ENCODE assay signal across 19 mouse cellular contexts in genomic region chr7:100723453-100724294, GRCm38 (mm10). TPM values are rescaled to one million over a fixed set of nuclear protein-coding genes. Genes with fewer than 3 reads are reported as not detected.
DNase-seq lines count a peak whose midpoint lies in the region; ATAC-seq and TF ChIP-seq lines count a peak whose summit lies in the region.
"Had no signal": no experiment of that assay in that cellular context is flagged by ENCODE, and none has a peak within 500 bp of the region (broad histone marks: within the 10 kb centered on the region; RNA-seq: fewer than 3 reads in every experiment).

No protein-coding gene starts in this region.

- no peak overlapping the region for H3K27ac ChIP-seq in neural tube, embryonic 11.5 days (ENCODE audit: low read depth, low read length)
- H3K27ac ChIP-seq in forebrain, postnatal 0 days (ENCODE audit: low read depth, low read length) = peak overlapping the region; percentile 64
- peak overlapping the region; percentile 75 for H3K27ac ChIP-seq in midbrain, embryonic 12.5 days (replicated peaks)
- H3K27ac ChIP-seq in heart, embryonic 11.5 days (ENCODE audit: low read depth, low read length) = no peak overlapping the region
- no peak overlapping the region for H3K27ac ChIP-seq in stomach, postnatal 0 days (replicated peaks)
- H3K27ac ChIP-seq: heart, embryonic 15.5 days; liver, embryonic 15.5 days; macrophage had no signal

- peaks cover 2% of the 10 kb centered on the region; the same call in 1 of the 2 replicates for H3K4me1 ChIP-seq in neural tube, embryonic 11.5 days (ENCODE audit: control insufficient read depth, insufficient read depth, low read length)
- H3K4me1 ChIP-seq in forebrain, postnatal 0 days (ENCODE audit: insufficient read depth) = peaks cover 11% of the 10 kb centered on the region
- H3K4me1 ChIP-seq in midbrain, embryonic 12.5 days = peaks cover 30% of the 10 kb centered on the region
- H3K4me1 ChIP-seq in heart, embryonic 11.5 days (ENCODE audit: control insufficient read depth, insufficient read depth, low read length) = peaks cover 12% of the 10 kb centered on the region
- H3K4me1 ChIP-seq in stomach, postnatal 0 days (replicated peaks; ENCODE audit: control insufficient read depth, insufficient read depth) = no peaks in the 10 kb centered on the region
- H3K4me1 ChIP-seq: liver, embryonic 15.5 days had no signal

- H3K36me3 ChIP-seq in neural tube, embryonic 11.5 days (ENCODE audit: control insufficient read depth, insufficient read depth, low read length) = no peaks in the 10 kb centered on the region
- H3K36me3 ChIP-seq in forebrain, postnatal 0 days (ENCODE audit: insufficient read depth) = no peaks in the 10 kb centered on the region
- no peaks in the 10 kb centered on the region for H3K36me3 ChIP-seq in midbrain, embryonic 12.5 days
- no peaks in the 10 kb centered on the region for H3K36me3 ChIP-seq in heart, embryonic 11.5 days (ENCODE audit: control insufficient read depth, insufficient read depth, low read length)
- no peaks in the 10 kb centered on the region for H3K36me3 ChIP-seq in stomach, postnatal 0 days (ENCODE audit: control insufficient read depth, insufficient read depth, low read length)
- H3K36me3 ChIP-seq: heart, embryonic 15.5 days; liver, embryonic 15.5 days had no signal

- WGBS in neural tube, embryonic 11.5 days = 15% methylated on average over 12 of the region's 12 CpGs
- 10% methylated on average over 12 of the region's 12 CpGs for WGBS in forebrain, postnatal 0 days
- WGBS in midbrain, embryonic 12.5 days = 9% methylated on average over 12 of the region's 12 CpGs
- WGBS in heart, embryonic 11.5 days (ENCODE audit: insufficient replicate concordance) = 63% methylated on average over 12 of the region's 12 CpGs
- WGBS in stomach, postnatal 0 days = 66% methylated on average over 12 of the region's 12 CpGs

- no peak overlapping the region for H3K4me3 ChIP-seq in neural tube, embryonic 11.5 days (ENCODE audit: low read depth, low read length)
- no peak overlapping the region for H3K4me3 ChIP-seq in forebrain, postnatal 0 days (ENCODE audit: low read depth, low read length)
- no peak overlapping the region for H3K4me3 ChIP-seq in midbrain, embryonic 12.5 days
- H3K4me3 ChIP-seq in heart, embryonic 11.5 days (ENCODE audit: low read depth, low read length) = no peak overlapping the region
- no peak overlapping the region for H3K4me3 ChIP-seq in stomach, postnatal 0 days (ENCODE audit: low read depth, low read length)
- H3K4me3 ChIP-seq: erythroblast, embryonic 14.5 days; heart, embryonic 15.5 days; liver, embryonic 15.5 days had no signal

- no peaks in the 10 kb centered on the region for H3K9me3 ChIP-seq in neural tube, embryonic 11.5 days (ENCODE audit: control insufficient read depth, low read length)
- no peaks in the 10 kb centered on the region for H3K9me3 ChIP-seq in forebrain, postnatal 0 days (ENCODE audit: low read length)
- no peaks in the 10 kb centered on the region for H3K9me3 ChIP-seq in midbrain, embryonic 12.5 days
- H3K9me3 ChIP-seq in heart, embryonic 11.5 days (replicated peaks; ENCODE audit: control insufficient read depth, low read length) = no peaks in the 10 kb centered on the region
- no peaks in the 10 kb centered on the region for H3K9me3 ChIP-seq in stomach, postnatal 0 days (ENCODE audit: control insufficient read depth, low read length)
- H3K9me3 ChIP-seq: heart, embryonic 15.5 days; liver, embryonic 15.5 days had no signal

- ATAC-seq in neural tube, embryonic 11.5 days (ENCODE audit: insufficient read depth, low FRiP score, low TSS enrichment) = no peak
- ATAC-seq in forebrain, postnatal 0 days = peak; percentile 59; the same call in 1 of the 2 replicates
- no peak for ATAC-seq in midbrain, embryonic 12.5 days (ENCODE audit: low FRiP score, low read depth)
- ATAC-seq in heart, embryonic 11.5 days (replicated peaks; ENCODE audit: insufficient number of reproducible peaks, low FRiP score, low TSS enrichment) = no peak
- ATAC-seq in stomach, postnatal 0 days (ENCODE audit: low FRiP score, low TSS enrichment) = no peak
- ATAC-seq: CD4-positive, CD25-positive, alpha-beta regulatory T cell, adult 4 months; Patski had no signal

- no peak for TF ChIP-seq CTCF in forebrain, postnatal 0 days (IDR thresholded peaks at IDR 0.05; ENCODE audit: low read depth)
- TF ChIP-seq CTCF in stomach, postnatal 0 days (IDR thresholded peaks at IDR 0.05; ENCODE audit: low read depth) = no peak

- TF ChIP-seq EP300 in stomach, postnatal 0 days (optimal IDR thresholded peaks at IDR 0.05) = no peak

- intact Hi-C loops in gastrocnemius, postnatal 14 days (cut with DNase I; ENCODE audit: low total_unique reads) = no loop called here

- no peak overlapping the region for H3K4me2 ChIP-seq in neural tube, embryonic 11.5 days (ENCODE audit: low read depth)
- H3K4me2 ChIP-seq in forebrain, postnatal 0 days (ENCODE audit: low read depth) = peak overlapping the region; percentile 24
- peak overlapping the region; percentile 28 for H3K4me2 ChIP-seq in midbrain, embryonic 12.5 days (replicated peaks)
- no peak overlapping the region for H3K4me2 ChIP-seq in heart, embryonic 11.5 days
- no peak overlapping the region for H3K4me2 ChIP-seq in stomach, postnatal 0 days (replicated peaks; ENCODE audit: low read depth)
- H3K4me2 ChIP-seq: heart, embryonic 15.5 days; liver, embryonic 15.5 days had no signal

- no peak overlapping the region for H3K9ac ChIP-seq in neural tube, embryonic 11.5 days (ENCODE audit: low read length)
- peak overlapping the region; percentile 33 for H3K9ac ChIP-seq in forebrain, postnatal 0 days
- no peak overlapping the region for H3K9ac ChIP-seq in midbrain, embryonic 12.5 days (replicated peaks)
- no peak overlapping the region for H3K9ac ChIP-seq in heart, embryonic 11.5 days (ENCODE audit: low read depth, low read length)
- no peak overlapping the region for H3K9ac ChIP-seq in stomach, postnatal 0 days (ENCODE audit: low read length)
- H3K9ac ChIP-seq: heart, embryonic 15.5 days; liver, embryonic 15.5 days had no signal

- peak; percentile 23 for DNase-seq in neural tube, embryonic 11.5 days (ENCODE audit: low spot score)
- no peak for DNase-seq in neural tube, embryonic 10.5 days (ENCODE audit: extremely low spot score, low spot score)
- DNase-seq in forebrain, postnatal 0 days = no peak
- no peak for DNase-seq in heart, adult 11 months
- DNase-seq in gastrocnemius, postnatal 14 days = no peak
- no peak for DNase-seq in stomach, postnatal 0 days (ENCODE audit: low spot score)
- DNase-seq: adrenal gland, postnatal 14 days; cerebellum, postnatal 10 days; gastrocnemius, postnatal 36 days; kidney, adult 11 months; right cerebral cortex, postnatal 25 days had no signal

- no peaks in the 10 kb centered on the region for H3K27me3 ChIP-seq in neural tube, embryonic 11.5 days (ENCODE audit: control insufficient read depth, insufficient read depth, low read length)
- no peaks in the 10 kb centered on the region for H3K27me3 ChIP-seq in forebrain, postnatal 0 days (ENCODE audit: insufficient read depth, low read length)
- no peaks in the 10 kb centered on the region for H3K27me3 ChIP-seq in midbrain, embryonic 12.5 days
- H3K27me3 ChIP-seq in heart, embryonic 11.5 days (ENCODE audit: control insufficient read depth, insufficient read depth, low read length) = no peaks in the 10 kb centered on the region
- H3K27me3 ChIP-seq in stomach, postnatal 0 days (ENCODE audit: control insufficient read depth, insufficient read depth, low read length) = no peaks in the 10 kb centered on the region
- H3K27me3 ChIP-seq: heart, embryonic 15.5 days; liver, embryonic 15.5 days; Patski had no signal

RNA-seq across cellular contexts. Expression of gene Fam168a, which starts 17.2 kb away (rescaled TPM):
- 45.2 and 56.6 TPM in 2 replicates for polyA plus RNA-seq in neural tube, embryonic 11.5 days (2014; fragmentation: Nextera tagmentation; extraction: Ambion mirVana)
- 84.0 and 116 TPM in 2 replicates for total RNA-seq in forebrain, postnatal 0 days (2014; rRNA removed)
- 90.1 and 91.7 TPM in 2 replicates for polyA plus RNA-seq in forebrain, postnatal 0 days (2015; fragmentation: Nextera tagmentation; extraction: Ambion mirVana)
- polyA plus RNA-seq in midbrain, embryonic 12.5 days (2016; fragmentation: Nextera tagmentation; extraction: Ambion mirVana) = 52.6 and 59.0 TPM in 2 replicates
- 28.1 and 34.9 TPM in 2 replicates for polyA plus RNA-seq in heart, embryonic 11.5 days (2014; fragmentation: Nextera tagmentation; extraction: Ambion mirVana)
- total RNA-seq in gastrocnemius, postnatal 14 days (2021) = 10 to 100 TPM; 40.1 to 44.0 TPM
- 15.5 and 17.4 TPM in 2 replicates for polyA plus RNA-seq in stomach, postnatal 0 days (2015; fragmentation: Nextera tagmentation; extraction: Ambion mirVana)

Comparison
In these comparisons a context has a peak if more than half of its experiments do, and no peak if none do; other contexts are left out.
1. H3K27ac ChIP-seq: peak in forebrain, postnatal 0 days (single experiment) and midbrain, embryonic 12.5 days (single experiment); none in neural tube, embryonic 11.5 days (single experiment), heart, embryonic 11.5 days (single experiment) and stomach, postnatal 0 days (single experiment).
2. H3K4me2 ChIP-seq: peak in forebrain, postnatal 0 days (single experiment) and midbrain, embryonic 12.5 days (single experiment); none in neural tube, embryonic 11.5 days (single experiment), heart, embryonic 11.5 days (single experiment) and stomach, postnatal 0 days (single experiment).